Mouse (Mus musculus) olfactory bulb, adult 2 months (tissue): ENCODE results near the gene Zfp800.

Experiments used
- CTCF ChIP-seq: fragments of 200-500 bp; IDR thresholded peaks from 2 replicates; pipeline ENCODE4 v1.5.1; 2012; ENCODE audit warnings: low read depth, mild to moderate bottlenecking, low read length, moderate library complexity; ENCODE audit not compliant: insufficient read depth
- POLR2A ChIP-seq: fragments of 200-500 bp; IDR thresholded peaks from 2 replicates; pipeline ENCODE4 v1.6.1; 2012; ENCODE audit warnings: mild to moderate bottlenecking, low read depth, low read length, moderate library complexity; ENCODE audit not compliant: insufficient read depth

DNA sequence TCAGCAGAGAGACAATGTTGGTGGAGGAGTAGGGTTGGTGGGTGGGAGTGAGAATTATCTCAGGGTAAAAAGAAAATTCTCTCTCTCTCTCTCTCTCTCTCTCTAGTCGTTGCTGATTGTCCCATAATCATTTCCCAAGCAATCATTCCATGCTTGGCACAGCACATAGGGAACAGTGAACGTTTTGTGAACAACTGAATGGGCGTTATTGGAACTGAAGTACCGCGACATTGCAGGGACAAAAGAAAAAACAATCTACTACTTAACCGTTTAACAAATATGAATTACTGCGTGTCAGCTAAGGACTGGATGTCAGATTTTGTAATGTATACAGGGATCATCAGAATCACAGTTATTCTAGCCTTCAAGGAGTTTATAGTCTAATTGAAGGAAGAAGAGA lies 102.2 kb downstream of the Zfp800 start:
- TF ChIP-seq CTCF (no peak), POLR2A (no peak)
